Mouse (Mus musculus) liver, embryonic 14.5 days (tissue): ENCODE data around the gene Hephl1.

Source experiments
- CTCF ChIP-seq: IDR thresholded peaks from 2 replicates; pipeline ENCODE4 v1.5.1; 2016; ENCODE audit warnings: antibody characterized with exemption, low read depth, control low read depth
- EP300 ChIP-seq: IDR thresholded peaks from 2 replicates; pipeline ENCODE4 v1.6.1; 2016; ENCODE audit warnings: antibody characterized with exemption, low read depth

GRCm38 (mm10) chr9:15140546-15140945, 28.6 kb upstream of the Hephl1 start:
- no peak for TF ChIP-seq EP300
- no peak for TF ChIP-seq CTCF
